Mouse (Mus musculus): ENCODE data around the gene Ptgr2.

GRCm38 (mm10) chr12:84249217-84249616, 35.8 kb upstream of the Ptgr2 start:
- TF ChIP-seq MYOD1 (IDR thresholded peaks at IDR 0.05; ENCODE audit: control insufficient read depth, insufficient read length, low read depth), result no peak
- TF ChIP-seq CEBPB (IDR thresholded peaks at IDR 0.05; ENCODE audit: low read depth), result no peak
- peak; percentile 67 for TF ChIP-seq CTCF (IDR thresholded peaks at IDR 0.05; ENCODE audit: control insufficient read depth, insufficient read depth, insufficient read length)
- TF ChIP-seq USF1 (IDR thresholded peaks at IDR 0.05; ENCODE audit: low read depth), result no peak
- TF ChIP-seq MYOG (IDR thresholded peaks at IDR 0.05; ENCODE audit: control insufficient read depth, extremely low read depth, insufficient read length), result no peak
- TF ChIP-seq MAX (IDR thresholded peaks at IDR 0.05), result peak; percentile 25
- no peak for TF ChIP-seq FOSL1 (IDR thresholded peaks at IDR 0.05; ENCODE audit: insufficient read depth, low read length, poor library complexity, severe bottlenecking)

All from C2C12 (cell line).